Comparison of ENCODE assay signal across 9 mouse cellular contexts in genomic region chr6:117880394-117880838, GRCm38 (mm10). TPM values are rescaled to one million over a fixed set of nuclear protein-coding genes. Genes with fewer than 3 reads are reported as not detected.
A peak's percentile ranks its signal among the peaks of the same experiment; 100 is the strongest.
DNase-seq lines count a peak whose midpoint lies in the region; ATAC-seq lines count a peak whose summit lies in the region.
"Had no signal": no experiment of that assay in that cellular context is flagged by ENCODE, and none has a peak within 500 bp of the region (broad histone marks: within the 10 kb centered on the region; RNA-seq: fewer than 3 reads in every experiment).

No protein-coding gene starts in this region.

- no peaks in the 10 kb centered on the region for H3K9me3 ChIP-seq in hindbrain, embryonic 10.5 days
- no peaks in the 10 kb centered on the region for H3K9me3 ChIP-seq in midbrain, embryonic 14.5 days (ENCODE audit: control insufficient read depth, low read length)

- no peak for ATAC-seq in midbrain, embryonic 14.5 days (ENCODE audit: low FRiP score, low TSS enrichment)

- H3K9ac ChIP-seq in midbrain, embryonic 14.5 days (replicated peaks; ENCODE audit: low read length), result peak overlapping the region; percentile 62

- DNase-seq in kidney, adult 9 months, result peak; percentile 32
- no peak for DNase-seq in kidney, postnatal 10 days
- peak; percentile 76 for DNase-seq in Muller cell, postnatal 12 days (ENCODE audit: inconsistent ontology term)
- DNase-seq in hindbrain, embryonic 10.5 days (ENCODE audit: low spot score), result no peak
- no peak for DNase-seq in midbrain, embryonic 14.5 days
- DNase-seq in urinary bladder, postnatal 10 days (ENCODE audit: low spot score), result no peak
- DNase-seq in thymus, postnatal 25 days, result no peak
- no peak for DNase-seq in left cerebral cortex, adult 9 months (ENCODE audit: low spot score in 2 of 2)

- no peaks in the 10 kb centered on the region for H3K27me3 ChIP-seq in hindbrain, embryonic 10.5 days (ENCODE audit: insufficient read depth, poor library complexity, severe bottlenecking)
- no peaks in the 10 kb centered on the region for H3K27me3 ChIP-seq in midbrain, embryonic 14.5 days (ENCODE audit: control insufficient read depth, insufficient read depth, low read length)

- no peaks in the 10 kb centered on the region for H3K36me3 ChIP-seq in hindbrain, embryonic 10.5 days
- H3K36me3 ChIP-seq in midbrain, embryonic 14.5 days (ENCODE audit: control insufficient read depth, insufficient read depth, low read length), result no peaks in the 10 kb centered on the region

- peak overlapping the region; percentile 98 for H3K27ac ChIP-seq in hindbrain, embryonic 10.5 days
- H3K27ac ChIP-seq in midbrain, embryonic 14.5 days (replicated peaks; ENCODE audit: low read depth, low read length), result no peak overlapping the region; the same call in 1 of the 2 replicates

- 62% methylated on average over 3 of the region's 3 CpGs for WGBS in hindbrain, embryonic 10.5 days
- 40% methylated on average over 3 of the region's 3 CpGs for WGBS in midbrain, embryonic 14.5 days

- peak overlapping the region; percentile 74 for H3K4me2 ChIP-seq in midbrain, embryonic 14.5 days (ENCODE audit: low read length)

- peak overlapping the region; percentile 61 for H3K4me3 ChIP-seq in hindbrain, embryonic 10.5 days
- H3K4me3 ChIP-seq in midbrain, embryonic 14.5 days (replicated peaks; ENCODE audit: low read depth, low read length), result peak overlapping the region; percentile 53

- H3K4me1 ChIP-seq in hindbrain, embryonic 10.5 days (replicated peaks), result peaks cover 12% of the 10 kb centered on the region
- peaks cover 8% of the 10 kb centered on the region for H3K4me1 ChIP-seq in midbrain, embryonic 14.5 days (ENCODE audit: control insufficient read depth, insufficient read depth, low read length)

RNA-seq across cellular contexts. Expression of gene Zfp239, which starts 18.5 kb away (rescaled TPM):
- polyA plus RNA-seq in hindbrain, embryonic 10.5 days (2016; fragmentation: Nextera tagmentation; extraction: Ambion mirVana), result 9.9 and 12.9 TPM in 2 replicates
- 10.1 and 13.2 TPM in 2 replicates for polyA plus RNA-seq in midbrain, embryonic 14.5 days (2014; fragmentation: Nextera tagmentation; extraction: Ambion mirVana)

RNA-seq across cellular contexts. Expression of gene Hnrnpf, which starts 19.7 kb away (rescaled TPM):
- 559 and 788 TPM in 2 replicates for polyA plus RNA-seq in hindbrain, embryonic 10.5 days (2016; fragmentation: Nextera tagmentation; extraction: Ambion mirVana)
- 215 and 312 TPM in 2 replicates for polyA plus RNA-seq in midbrain, embryonic 14.5 days (2014; fragmentation: Nextera tagmentation; extraction: Ambion mirVana)

RNA-seq across cellular contexts. Expression of gene Zfp637, which starts 39.4 kb away (rescaled TPM):
- 90.8 and 118 TPM in 2 replicates for polyA plus RNA-seq in hindbrain, embryonic 10.5 days (2016; fragmentation: Nextera tagmentation; extraction: Ambion mirVana)
- 152 and 165 TPM in 2 replicates for polyA plus RNA-seq in midbrain, embryonic 14.5 days (2014; fragmentation: Nextera tagmentation; extraction: Ambion mirVana)

RNA-seq across cellular contexts. Expression of gene Fxyd4, which starts 57.1 kb away (rescaled TPM):
- 2.1 and 2.6 TPM in 2 replicates for polyA plus RNA-seq in hindbrain, embryonic 10.5 days (2016; fragmentation: Nextera tagmentation; extraction: Ambion mirVana)
- polyA plus RNA-seq in midbrain, embryonic 14.5 days (2014; fragmentation: Nextera tagmentation; extraction: Ambion mirVana), result 1.4 and 1.7 TPM in 2 replicates
- polyA plus RNA-seq: brain, embryonic 14.5 days had no signal

Comparison
In these comparisons a context has a peak if more than half of its experiments do, and no peak if none do; other contexts are left out.
1. DNase-seq: peak in kidney, adult 9 months (single experiment) and Muller cell, postnatal 12 days (single experiment); none in kidney, postnatal 10 days (single experiment), hindbrain, embryonic 10.5 days (single experiment), midbrain, embryonic 14.5 days (single experiment), urinary bladder, postnatal 10 days (single experiment), thymus, postnatal 25 days (single experiment) and left cerebral cortex, adult 9 months (0 of 2).